Mouse (Mus musculus): ENCODE measurements around the gene Atp5j. TPM values are rescaled to one million over a fixed set of nuclear protein-coding genes. Genes with fewer than 3 reads are reported as not detected.

Gene Atp5j
- total RNA-seq (2021): 100 to 1,000 TPM; 410 to 505 TPM
- long read RNA-seq, experiment 1, transcript Atp5j-201 (5 exons, 809 nt): major isoform, 28 of 122 reads
- long read RNA-seq, experiment 1, transcript Atp5j-202 (6 exons, 742 nt): minor isoform, 6 of 122 reads
- long read RNA-seq, experiment 1, partial matches to known transcripts: 53 of 122 reads
- long read RNA-seq, experiment 1, other reads (novel, unspliced or antisense): 31 of 122 reads
- long read RNA-seq, experiment 2, transcript Atp5j-207 (2 exons, 514 nt): minor isoform, 8 of 497 reads
- long read RNA-seq, experiment 2, transcript Atp5j-201 (5 exons, 809 nt): major isoform, 113 of 497 reads
- long read RNA-seq, experiment 2, transcript Atp5j-202 (6 exons, 742 nt): minor isoform, 9 of 497 reads
- long read RNA-seq, experiment 2, partial matches to known transcripts: 277 of 497 reads
- long read RNA-seq, experiment 2, other reads (novel, unspliced or antisense): 87 of 497 reads

GRCm38 (mm10) chr16:84835441-84835822, at the start of gene Atp5j:
Atp5j (minus strand) TSS chr16:84835625.
- DNase-seq (ENCODE audit: low spot score in 2 of 2): peak; percentile 78 to 79

GRCm38 (mm10) chr16:84884572-84884971, 49.1 kb upstream of the Atp5j start:
- no peak for DNase-seq (ENCODE audit: low spot score in 2 of 2)

- no peak for DNase-seq (ENCODE audit: low spot score in 2 of 2)
These were observed 46.4 kb upstream of the Atp5j start for GRCm38 (mm10) chr16:84881754-84882321.

GRCm38 (mm10) chr16:84881168-84881567, 45.7 kb upstream of the Atp5j start:
- DNase-seq (ENCODE audit: low spot score in 2 of 2): no peak

- DNase-seq (ENCODE audit: low spot score in 2 of 2): peak; percentile 67
These were observed 43.7 kb upstream of the Atp5j start for GRCm38 (mm10) chr16:84879146-84879545.

GRCm38 (mm10) chr16:84876082-84876481, 40.7 kb upstream of the Atp5j start:
- no peak for DNase-seq (ENCODE audit: low spot score in 2 of 2)

- no peak for DNase-seq (ENCODE audit: low spot score in 2 of 2)
These were observed 40.3 kb upstream of the Atp5j start for GRCm38 (mm10) chr16:84875718-84876035.

- DNase-seq (ENCODE audit: low spot score in 2 of 2): no peak
These were observed 39.7 kb upstream of the Atp5j start for GRCm38 (mm10) chr16:84875012-84875717.

- no peak for DNase-seq (ENCODE audit: low spot score in 2 of 2)
These were observed 38.4 kb upstream of the Atp5j start for GRCm38 (mm10) chr16:84873805-84874204.

GRCm38 (mm10) chr16:84864656-84865055, 29.2 kb upstream of the Atp5j start:
- DNase-seq (ENCODE audit: low spot score in 2 of 2): no peak

GRCm38 (mm10) chr16:84853492-84853891, 18.1 kb upstream of the Atp5j start:
- DNase-seq (ENCODE audit: low spot score in 2 of 2): no peak

- DNase-seq (ENCODE audit: low spot score in 2 of 2): no peak
These were observed 3.2 kb upstream of the Atp5j start for GRCm38 (mm10) chr16:84838576-84838975.

- peak in 1 of 2 experiments; percentile 46 for DNase-seq (ENCODE audit: low spot score in 2 of 2)
These were observed 658 bp upstream of the Atp5j start for GRCm38 (mm10) chr16:84835823-84836743.

GRCm38 (mm10) chr16:84834745-84835440, 532 bp downstream of the Atp5j start, which contains the start of gene Gabpa:
Gabpa (plus strand) TSS chr16:84834925.
- DNase-seq (ENCODE audit: low spot score in 2 of 2): peak; percentile 81 to 82

GRCm38 (mm10) chr16:84834344-84834743, 1.1 kb downstream of the Atp5j start:
- DNase-seq (ENCODE audit: low spot score in 2 of 2): no peak

GRCm38 (mm10) chr16:84832736-84833135, 2.7 kb downstream of the Atp5j start:
- DNase-seq (ENCODE audit: low spot score in 2 of 2): no peak

GRCm38 (mm10) chr16:84831696-84832095, 3.7 kb downstream of the Atp5j start:
- DNase-seq (ENCODE audit: low spot score in 2 of 2): no peak

GRCm38 (mm10) chr16:84825009-84825408, 10.4 kb downstream of the Atp5j start:
- no peak for DNase-seq (ENCODE audit: low spot score in 2 of 2)

- peak in 1 of 2 experiments; percentile 16 for DNase-seq (ENCODE audit: low spot score in 2 of 2)
These were observed 18.0 kb downstream of the Atp5j start for GRCm38 (mm10) chr16:84817423-84817822.

- no peak for DNase-seq (ENCODE audit: low spot score in 2 of 2)
These were observed 20.9 kb downstream of the Atp5j start for GRCm38 (mm10) chr16:84814511-84814910.
